Mouse (Mus musculus) liver, embryonic 15.5 days (tissue): ENCODE measurements around the gene Anapc11. TPM values are rescaled to one million over a fixed set of nuclear protein-coding genes. Genes with fewer than 3 reads are reported as not detected.

ENCODE experiments used
- ATAC-seq: fragments of 200-750 bp; cut with Nextera tagmentation; 2 replicates; pipeline ENCODE4 v1.8.0; 2017; ENCODE audit warnings: moderate number of reproducible peaks, mild to moderate bottlenecking, moderate library complexity; ENCODE audit not compliant: insufficient read depth
- H3K27ac ChIP-seq: fragments of 300-500 bp; sonication (generic); replicated peaks from 2 replicates; pipeline ENCODE4 v1.5.1; 2015; ENCODE audit warnings: mild to moderate bottlenecking, inconsistent platforms
- H3K27me3 ChIP-seq: fragments of 300-500 bp; sonication (generic); 2 replicates; pipeline ENCODE4 v1.6.1; 2015; ENCODE audit warnings: mild to moderate bottlenecking, inconsistent platforms
- H3K36me3 ChIP-seq: fragments of 300-500 bp; sonication (generic); replicated peaks from 2 replicates; pipeline ENCODE4 v1.6.1; 2015; ENCODE audit warnings: moderate library complexity, mild to moderate bottlenecking, inconsistent platforms
- H3K4me1 ChIP-seq: fragments of 300-500 bp; sonication (generic); replicated peaks from 2 replicates; pipeline ENCODE4 v1.6.1; 2015; ENCODE audit warnings: inconsistent platforms
- H3K4me2 ChIP-seq: fragments of 300-500 bp; sonication (generic); 2 replicates; pipeline ENCODE4 v1.6.1; 2015; ENCODE audit warnings: moderate library complexity, mild to moderate bottlenecking, inconsistent platforms
- H3K4me3 ChIP-seq: fragments of 300-500 bp; sonication (generic); replicated peaks from 2 replicates; pipeline ENCODE4 v1.5.1; 2015; ENCODE audit warnings: mild to moderate bottlenecking, inconsistent platforms
- H3K9ac ChIP-seq: fragments of 300-500 bp; sonication (generic); 2 replicates; pipeline ENCODE4 v1.6.1; 2015; ENCODE audit warnings: moderate library complexity, mild to moderate bottlenecking, inconsistent platforms
- H3K9me3 ChIP-seq: fragments of 300-500 bp; sonication (generic); replicated peaks from 2 replicates; pipeline ENCODE4 v1.6.1; 2016; ENCODE audit warnings: inconsistent platforms
- WGBS: fragments of 180-500 bp; shearing (Covaris S2); methylation state at CpG from one replicate; pipeline ENCODE4 v1.1.7; 2015; ENCODE audit warnings: mixed read lengths; ENCODE audit not compliant: insufficient replicate concordance; 5-methylcytosine and 5-hydroxymethylcytosine counted together
- microRNA-seq: library from miRNA; unstranded; fragments of <30 nt; microRNA quantifications from one replicate; pipeline ENCODE4, GENCODE M21; 2016
- polyA plus RNA-seq: library from polyadenylated mRNA; unstranded; fragments of >200 nt; fragmentation: Nextera tagmentation; extraction: Ambion mirVana; gene quantifications from 2 replicates; pipeline ENCODE4 v1.2.1, GENCODE M21; 2015

The Anapc11 gene
- polyA plus RNA-seq, 1 experiment from 2014 or later, result 76.2 TPM

- Histone ChIP-seq H3K27me3 (peaks cover 56% of the 10 kb centered on the region), H3K9ac (peak within 1 kb of the TSS; percentile 65), H3K27ac (0 out of 2 replicates have a peak within 1 kb of the TSS, but pooled peaks have one; percentile 11), H3K9me3 (no peaks in the 10 kb centered on the region), H3K4me1 (peaks cover 32% of the 10 kb centered on the region), H3K4me2 (peak within 1 kb of the TSS; percentile 98), H3K36me3 (no peaks in the 10 kb centered on the region), H3K4me3 (peak within 1 kb of the TSS; percentile 62)
- WGBS, result under 1% methylated on average over 15 of the region's 15 CpGs
- peak; percentile 95 for ATAC-seq
These were observed 45.4 kb downstream of the Anapc11 start, which contains the start of gene Pycr1 for GRCm38 (mm10) chr11:120643601-120643987. Gene Pycr1 (minus strand): TSS chr11:120643769.

- Histone ChIP-seq H3K36me3 (no peaks in the 10 kb centered on the region), H3K9me3 (no peaks in the 10 kb centered on the region), H3K9ac (0 out of 2 replicates have a peak overlapping the region, but pooled peaks have one; percentile 15), H3K4me2 (peak overlapping the region; percentile 62), H3K4me3 (peak overlapping the region; percentile 42), H3K27ac (no peak overlapping the region), H3K4me1 (peaks cover 32% of the 10 kb centered on the region), H3K27me3 (peaks cover 56% of the 10 kb centered on the region)
- no peak for ATAC-seq
- 79% methylated on average over 35 of the region's 35 CpGs for WGBS
These were observed 49.0 kb downstream of the Anapc11 start for GRCm38 (mm10) chr11:120647047-120647830.

- Histone ChIP-seq H3K4me3 (peak within 1 kb of the TSS; percentile 42), H3K27me3 (peaks cover 48% of the 10 kb centered on the region), H3K36me3 (no peaks in the 10 kb centered on the region), H3K4me1 (peaks cover 24% of the 10 kb centered on the region), H3K9ac (peak within 1 kb of the TSS; percentile 15; the same call in 1 of the 2 replicates), H3K4me2 (peak within 1 kb of the TSS; percentile 62), H3K27ac (no peak within 1 kb of the TSS; the same call in 1 of the 2 replicates), H3K9me3 (no peaks in the 10 kb centered on the region)
- no peak for ATAC-seq
- 7% methylated on average over 13 of the region's 13 CpGs for WGBS
These were observed 49.8 kb downstream of the Anapc11 start, which contains the start of gene Myadml2 for GRCm38 (mm10) chr11:120648001-120648476. Gene Myadml2 (minus strand): TSS chr11:120648158.

- WGBS, result 55% methylated on average over 3 of the region's 3 CpGs
These were observed 53.7 kb downstream of the Anapc11 start for GRCm38 (mm10) chr11:120651872-120652271.

GRCm38 (mm10) chr11:120654741-120655140 lies 56.5 kb downstream of the Anapc11 start:
- Histone ChIP-seq H3K9me3 (no peaks in the 10 kb centered on the region), H3K4me3 (no peak overlapping the region), H3K36me3 (no peaks in the 10 kb centered on the region), H3K27me3 (peaks cover 67% of the 10 kb centered on the region), H3K4me2 (no peak overlapping the region), H3K27ac (no peak overlapping the region), H3K4me1 (peaks cover 9% of the 10 kb centered on the region), H3K9ac (no peak overlapping the region)
- WGBS, result 52% methylated on average over 3 of the region's 3 CpGs
- ATAC-seq, result no peak

More at GRCm38 (mm10) chr11:120651872-120652271, 53.7 kb downstream of the Anapc11 start:
- no peak for ATAC-seq
- H3K4me1 ChIP-seq, result peaks cover 10% of the 10 kb centered on the region
- no peaks in the 10 kb centered on the region for H3K36me3 ChIP-seq
- H3K4me2 ChIP-seq, result no peak overlapping the region
- H3K27me3 ChIP-seq, result peaks cover 56% of the 10 kb centered on the region
- no peak overlapping the region for H3K9ac ChIP-seq
- no peak overlapping the region for H3K4me3 ChIP-seq
- no peaks in the 10 kb centered on the region for H3K9me3 ChIP-seq
- no peak overlapping the region for H3K27ac ChIP-seq

GRCm38 (mm10) chr11:120657301-120657700 lies 59.1 kb downstream of the Anapc11 start:
- ATAC-seq, result no peak
- Histone ChIP-seq H3K36me3 (no peaks in the 10 kb centered on the region), H3K9me3 (no peaks in the 10 kb centered on the region), H3K27ac (no peak overlapping the region), H3K4me2 (no peak overlapping the region), H3K9ac (no peak overlapping the region), H3K4me1 (peaks cover 25% of the 10 kb centered on the region), H3K27me3 (peaks cover 80% of the 10 kb centered on the region), H3K4me3 (no peak overlapping the region)
- 78% methylated on average over 4 of the region's 4 CpGs for WGBS

Small RNAs within 50 kb of the gene (microRNA-seq; reads per million reads assigned to microRNA genes)
- 3.6 reads per million, percentile 9 among the genes with 10 or more reads in this experiment for gene Mir6936

Other genes starting within 250 kb of the Anapc11 start
- gene Actg1, start 249.9 kb upstream of the Anapc11 start, polyA plus RNA-seq, result 559 and 587 TPM in 2 replicates
- gene Fscn2, start 236.9 kb upstream of the Anapc11 start, polyA plus RNA-seq, result not detected in 2 replicates
- 6.2 and 7.2 TPM in 2 replicates for gene Faap100, start 219.7 kb upstream of the Anapc11 start, polyA plus RNA-seq
- 20.6 and 24.3 TPM in 2 replicates for gene Nploc4, start 160.7 kb upstream of the Anapc11 start, polyA plus RNA-seq
- gene Tspan10, start 155.8 kb upstream of the Anapc11 start, polyA plus RNA-seq, result not detected in 2 replicates
- 0.17 TPM in 1 of 2 replicates, not detected in the other for gene Pde6g, start 144.9 kb upstream of the Anapc11 start, polyA plus RNA-seq
- 6.8 and 7.1 TPM in 2 replicates for gene Oxld1, start 140.4 kb upstream of the Anapc11 start, polyA plus RNA-seq
- 13.0 and 14.2 TPM in 2 replicates for gene Ccdc137, start 140.3 kb upstream of the Anapc11 start, polyA plus RNA-seq
- 13.7 and 14.0 TPM in 2 replicates for gene Arl16, start 130.8 kb upstream of the Anapc11 start, polyA plus RNA-seq
- 89.5 and 90.2 TPM in 2 replicates for gene Mrpl12, start 113.8 kb upstream of the Anapc11 start, polyA plus RNA-seq
- gene Slc25a10, start 106.6 kb upstream of the Anapc11 start, polyA plus RNA-seq, result 42.8 and 46.5 TPM in 2 replicates
- 16.9 and 20.5 TPM in 2 replicates for gene Gcgr, start 67.7 kb upstream of the Anapc11 start, polyA plus RNA-seq
- gene Mcrip1, start 48.7 kb upstream of the Anapc11 start, polyA plus RNA-seq, result 41.8 and 47.6 TPM in 2 replicates
- gene Ppp1r27, start 47.3 kb upstream of the Anapc11 start, polyA plus RNA-seq, result 0.36 and 0.38 TPM in 2 replicates
- 635 and 803 TPM in 2 replicates for gene P4hb, start 25.2 kb upstream of the Anapc11 start, polyA plus RNA-seq
- 222 and 238 TPM in 2 replicates for gene Arhgdia, start 16.8 kb upstream of the Anapc11 start, polyA plus RNA-seq
- gene Alyref, start 56 bp upstream of the Anapc11 start, polyA plus RNA-seq, result 253 and 277 TPM in 2 replicates
- gene Npb, start 10.1 kb downstream of the Anapc11 start, polyA plus RNA-seq, result 14.7 and 15.8 TPM in 2 replicates
- 138 and 165 TPM in 2 replicates for gene Pcyt2, start 19.5 kb downstream of the Anapc11 start, polyA plus RNA-seq
- 32.3 and 36.9 TPM in 2 replicates for gene Sirt7, start 26.8 kb downstream of the Anapc11 start, polyA plus RNA-seq
- 37.6 and 42.3 TPM in 2 replicates for gene Mafg, start 35.2 kb downstream of the Anapc11 start, polyA plus RNA-seq
- 5.1 and 5.7 TPM in 2 replicates for gene Pycr1, start 45.3 kb downstream of the Anapc11 start, polyA plus RNA-seq
- gene Myadml2, start 49.7 kb downstream of the Anapc11 start, polyA plus RNA-seq, result 0.29 and 1.0 TPM in 2 replicates
- 0.33 and 0.40 TPM in 2 replicates for gene Notum, start 62.8 kb downstream of the Anapc11 start, polyA plus RNA-seq
- gene Aspscr1, start 74.6 kb downstream of the Anapc11 start, polyA plus RNA-seq, result 45.1 and 47.9 TPM in 2 replicates
- gene Cenpx, start 115.3 kb downstream of the Anapc11 start, polyA plus RNA-seq, result 80.9 and 88.4 TPM in 2 replicates
- 9.7 and 11.5 TPM in 2 replicates for gene Lrrc45, start 115.5 kb downstream of the Anapc11 start, polyA plus RNA-seq
- 0.96 and 1.5 TPM in 2 replicates for gene Rac3, start 123.0 kb downstream of the Anapc11 start, polyA plus RNA-seq
- gene Dcxr, start 128.9 kb downstream of the Anapc11 start, polyA plus RNA-seq, result 20.2 and 24.6 TPM in 2 replicates
- 0.37 TPM in 1 of 2 replicates, not detected in the other for gene Cbr2, start 133.7 kb downstream of the Anapc11 start, polyA plus RNA-seq
- gene Hmga1b, start 164.4 kb downstream of the Anapc11 start, polyA plus RNA-seq, result 0.94 and 2.6 TPM in 2 replicates
- gene Rfng, start 185.8 kb downstream of the Anapc11 start, polyA plus RNA-seq, result 11.5 and 12.0 TPM in 2 replicates
- 72.0 and 77.3 TPM in 2 replicates for gene Gps1, start 185.9 kb downstream of the Anapc11 start, polyA plus RNA-seq
- 58.3 and 61.3 TPM in 2 replicates for gene Dus1l, start 198.0 kb downstream of the Anapc11 start, polyA plus RNA-seq
- gene Fasn, start 226.1 kb downstream of the Anapc11 start, polyA plus RNA-seq, result 20.1 and 24.9 TPM in 2 replicates